Mouse (Mus musculus): ENCODE results near the gene Ranbp17. TPM values are rescaled to one million over a fixed set of nuclear protein-coding genes. Genes with fewer than 3 reads are reported as not detected.
A peak's percentile ranks its signal among the peaks of the same experiment; 100 is the strongest.

Gene Ranbp17
- total RNA-seq, 4 experiments from 2014 or later, result 0.15 to 0.34 (median 0.18) TPM; not detected in 1

DNA sequence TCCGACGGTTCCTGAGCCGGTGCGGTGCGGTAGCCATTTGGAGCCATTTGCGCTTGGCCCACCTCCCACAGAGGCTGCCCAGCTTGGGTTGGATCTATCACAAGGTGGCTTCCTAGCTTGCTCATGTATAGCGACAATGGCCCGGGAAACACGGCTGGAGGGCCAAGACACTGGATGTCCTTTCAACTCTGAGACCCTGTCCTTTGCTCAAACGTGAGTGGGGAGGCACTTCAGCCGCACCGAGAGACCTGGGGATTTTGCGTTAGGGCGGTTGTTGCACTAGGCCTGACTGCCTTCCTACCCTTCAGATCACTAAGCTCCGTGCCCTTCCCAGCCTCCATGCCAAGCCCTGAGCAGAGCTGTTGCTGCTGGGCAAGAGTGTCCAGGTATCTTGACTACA, 315.9 kb downstream of the Ranbp17 start:
- DNase-seq (ENCODE audit: low spot score in 2 of 2), result no peak

DNA sequence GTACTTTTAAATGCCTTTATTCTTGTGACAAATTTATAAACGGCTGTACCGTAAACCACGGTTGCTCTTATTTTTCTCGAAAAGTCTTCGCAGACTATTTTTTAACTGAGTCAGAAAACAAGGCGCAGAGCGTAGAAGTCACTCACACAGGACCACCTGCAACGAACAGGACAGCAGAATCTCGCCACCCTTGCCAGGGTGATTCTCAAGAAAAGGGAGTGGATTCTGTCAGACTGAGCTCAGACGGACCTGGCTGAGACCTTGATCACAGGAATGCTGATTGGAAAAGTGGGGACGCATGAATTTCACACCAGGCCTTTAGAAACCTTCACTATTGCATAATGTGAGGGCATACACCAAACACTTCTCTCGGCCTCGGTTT, 316.4 kb downstream of the Ranbp17 start:
- DNase-seq (ENCODE audit: low spot score in 2 of 2), result no peak

DNA sequence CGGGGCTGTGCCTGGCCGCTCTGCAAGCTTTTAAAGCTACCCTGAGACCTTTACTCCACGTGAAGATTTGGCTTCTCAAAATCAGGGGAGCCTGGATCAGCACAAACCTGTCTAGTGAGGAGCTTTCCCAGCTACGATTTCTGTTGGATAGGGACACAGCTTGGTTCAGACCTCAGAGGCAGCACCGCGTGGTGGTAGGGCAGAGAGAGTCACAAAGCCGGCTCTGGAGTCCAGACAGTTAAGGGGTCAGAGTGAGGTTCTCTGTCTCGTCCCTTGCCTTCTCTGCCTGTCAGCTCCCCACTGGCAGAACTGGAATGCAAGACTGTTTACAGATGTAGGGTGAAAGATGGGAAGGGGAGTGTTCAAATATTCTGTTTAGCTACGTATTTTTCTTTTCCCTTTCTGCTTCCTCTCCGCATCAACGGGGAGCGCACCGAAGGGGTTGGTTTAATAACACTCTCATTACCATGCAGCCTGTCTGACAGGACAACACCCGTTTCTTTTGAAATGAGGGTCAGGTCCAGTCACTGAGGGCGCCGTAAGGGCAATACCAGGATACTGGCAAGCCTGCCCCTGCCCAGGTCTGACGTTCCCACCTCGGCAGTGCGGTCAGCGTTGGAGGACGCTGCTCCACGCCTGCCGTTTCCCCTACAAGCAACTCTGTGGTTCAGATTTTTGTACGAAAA, 317.0 kb downstream of the Ranbp17 start:
- no peak for DNase-seq (ENCODE audit: low spot score in 2 of 2)

DNA sequence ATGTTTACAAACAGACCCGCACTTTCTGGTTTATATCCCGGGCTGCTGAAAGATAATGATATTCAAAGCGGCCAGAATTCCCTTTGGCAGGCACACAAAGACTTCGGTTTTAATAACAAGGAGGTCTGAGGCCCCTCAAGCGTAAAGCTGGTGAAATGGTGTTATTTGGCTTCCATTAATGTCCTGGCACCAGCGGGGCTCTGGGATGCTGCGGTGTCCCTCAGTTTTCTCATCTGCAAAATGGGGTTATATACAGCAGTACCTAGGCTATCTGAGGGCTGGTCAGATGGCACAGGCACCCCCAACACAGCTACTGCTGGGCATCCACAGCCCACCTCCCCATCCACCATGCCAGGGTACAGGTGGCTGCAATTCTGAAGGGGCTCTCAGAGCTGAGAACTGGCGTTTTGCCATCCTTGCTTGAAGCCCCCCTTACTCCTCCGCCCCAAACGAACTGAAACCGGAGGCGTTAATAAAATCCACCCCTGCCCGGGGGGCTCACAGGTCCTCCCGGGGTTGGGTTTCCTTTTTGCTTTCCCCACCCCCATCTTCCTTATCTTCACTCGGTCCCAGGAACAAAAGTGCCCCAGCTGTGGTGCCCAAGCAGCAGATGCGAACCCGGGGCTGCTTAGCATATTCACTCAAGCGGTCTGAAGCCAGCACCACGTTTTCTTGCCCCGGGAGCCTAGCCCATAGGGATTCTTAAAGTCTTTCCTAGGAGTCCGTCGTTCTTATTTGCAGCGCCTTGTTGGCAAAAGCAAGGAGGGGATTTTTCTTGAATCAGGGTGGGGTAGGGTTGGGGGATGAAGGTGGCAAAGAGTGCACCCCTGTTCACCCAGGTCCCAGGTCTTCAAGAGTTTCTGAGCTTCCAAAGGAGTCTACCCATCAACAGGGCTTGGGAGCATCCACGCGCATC, 317.8 kb downstream of the Ranbp17 start:
- no peak for DNase-seq (ENCODE audit: low spot score in 2 of 2)

DNA sequence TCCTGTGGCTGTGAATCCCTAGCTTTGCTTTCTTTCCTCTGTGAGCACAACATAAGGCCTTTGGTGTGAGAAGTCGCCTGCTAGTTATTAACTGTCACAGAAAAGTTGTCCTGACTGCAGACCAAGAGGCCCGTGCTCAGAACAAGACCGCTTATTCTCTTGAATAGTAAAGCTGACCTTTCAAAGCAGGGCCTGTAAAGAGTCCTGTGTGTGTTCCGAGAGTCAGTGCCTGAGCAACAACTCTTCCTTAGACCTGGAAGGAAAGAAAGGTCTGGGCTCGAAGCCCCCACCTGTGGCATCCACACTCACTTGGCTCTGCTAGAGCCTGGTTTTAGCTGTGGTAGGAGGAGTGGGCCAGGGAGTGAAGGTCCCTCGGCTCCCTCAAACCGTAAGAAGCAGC, 318.5 kb downstream of the Ranbp17 start:
- DNase-seq (ENCODE audit: low spot score in 2 of 2), result no peak

DNA sequence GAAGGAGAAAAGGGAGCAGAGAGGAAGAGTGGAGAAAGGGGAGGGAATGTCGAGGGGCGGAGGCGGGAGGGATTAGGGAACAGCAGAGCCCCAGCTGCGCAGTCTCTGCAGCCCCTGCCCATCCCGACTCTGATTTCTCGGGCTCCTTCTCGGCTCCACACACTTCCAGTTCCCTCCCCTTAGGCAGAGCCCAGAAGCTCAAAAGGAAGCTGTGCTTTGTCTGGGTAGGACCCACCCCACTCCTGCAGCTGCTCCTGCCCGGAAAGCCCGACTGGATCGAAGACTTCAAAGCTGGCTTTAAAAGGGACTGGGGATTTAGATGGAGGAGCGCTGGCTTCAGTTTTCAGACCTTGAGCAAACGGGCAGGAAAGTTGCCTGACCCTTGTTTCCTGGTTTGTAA, 319.9 kb downstream of the Ranbp17 start:
- DNase-seq (ENCODE audit: low spot score in 2 of 2), result no peak

DNA sequence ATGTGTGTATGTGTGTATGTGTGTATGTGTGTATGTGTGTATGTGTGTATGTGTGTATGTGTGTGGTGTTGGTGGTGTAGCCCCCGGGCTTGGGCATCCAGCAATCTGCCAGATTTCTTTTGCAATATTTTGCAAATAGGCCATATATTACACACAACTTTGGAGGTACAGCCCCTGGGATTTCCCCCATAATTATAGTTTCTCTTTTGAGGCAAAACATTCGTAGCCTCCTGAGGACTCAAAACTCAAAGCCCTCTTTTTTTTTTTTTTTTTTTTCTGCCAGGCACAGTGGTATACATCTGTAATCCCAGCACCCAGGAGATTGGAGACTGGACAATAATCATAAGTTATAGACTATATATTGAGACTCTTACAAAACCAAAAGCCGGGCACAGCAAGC, 331.7 kb downstream of the Ranbp17 start:
- no peak for DNase-seq (ENCODE audit: low spot score in 2 of 2)

DNA sequence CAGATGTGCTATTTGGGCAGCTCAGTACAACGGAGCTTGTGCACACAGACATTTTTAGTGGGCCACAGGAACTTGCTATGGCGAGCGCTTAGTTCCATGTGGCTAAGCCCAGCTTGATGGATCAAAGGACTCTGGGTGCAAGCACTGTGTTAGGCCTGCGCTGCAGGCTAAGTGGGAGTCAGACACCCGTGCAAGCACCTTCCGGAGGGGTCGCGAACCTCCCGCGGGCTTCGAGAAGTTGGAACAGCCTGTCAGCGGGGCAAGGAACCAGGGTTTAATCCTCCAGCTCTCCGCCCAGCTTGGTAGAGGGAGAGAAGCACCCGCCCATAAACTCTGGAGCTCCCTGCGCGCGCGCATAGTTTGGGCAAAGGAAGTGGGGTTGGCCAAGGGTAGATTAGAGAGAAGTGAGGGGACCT, 332.8 kb downstream of the Ranbp17 start:
- DNase-seq (ENCODE audit: low spot score in 2 of 2), result no peak

DNA sequence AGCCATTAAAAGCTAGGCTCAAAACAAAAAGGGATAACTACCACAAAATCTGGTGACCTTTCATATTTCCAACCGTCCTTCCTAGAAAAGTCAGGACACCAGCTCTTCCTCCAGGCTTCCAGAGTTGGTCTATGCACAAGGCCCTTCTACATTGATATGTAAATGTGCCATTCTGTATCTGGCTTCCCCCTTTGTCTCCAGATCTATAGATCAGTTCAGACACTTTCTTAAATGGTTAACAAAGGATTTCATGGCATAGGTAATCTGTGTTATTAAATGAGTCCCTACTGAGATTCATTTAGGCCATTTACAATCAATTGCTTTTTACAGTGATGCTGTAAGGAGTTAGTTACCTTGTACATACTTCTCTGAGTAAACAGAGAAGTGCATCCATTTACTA, 333.7 kb downstream of the Ranbp17 start:
- DNase-seq (ENCODE audit: low spot score in 2 of 2), result no peak

DNA sequence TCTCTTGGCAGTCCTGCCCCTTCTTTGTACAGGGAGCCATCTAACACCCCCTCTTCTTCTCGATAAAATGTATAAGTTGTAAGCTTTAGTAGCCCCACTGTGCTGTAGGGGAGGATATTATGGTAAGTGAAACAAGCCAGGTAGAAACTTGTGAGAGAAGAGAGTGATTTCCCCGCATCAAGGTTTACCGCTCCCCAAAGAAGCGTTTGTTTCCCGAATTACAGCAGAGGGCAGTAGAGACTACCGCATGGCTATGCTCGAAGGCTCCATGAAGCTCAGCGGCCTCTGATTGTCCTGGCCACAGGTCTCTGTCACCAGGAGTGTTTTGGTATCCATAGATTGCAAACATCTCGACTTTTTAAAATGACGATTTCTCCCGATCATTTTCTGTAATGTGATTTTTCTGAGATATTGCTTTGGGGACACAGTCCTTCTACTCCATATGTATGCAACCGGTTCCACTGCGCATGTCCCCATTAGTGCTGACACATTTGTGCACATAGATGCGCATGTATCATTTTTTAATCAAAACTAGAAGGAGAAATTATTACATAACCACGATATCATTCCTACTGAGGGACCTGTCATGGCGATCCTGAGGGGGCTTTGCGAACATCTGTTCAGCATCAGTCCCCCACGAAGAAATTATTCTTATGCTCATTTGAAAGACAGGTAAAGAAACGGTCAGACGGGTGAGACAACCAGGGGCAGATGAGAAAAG, 336.9 kb downstream of the Ranbp17 start:
- DNase-seq (ENCODE audit: low spot score in 2 of 2), result no peak

DNA sequence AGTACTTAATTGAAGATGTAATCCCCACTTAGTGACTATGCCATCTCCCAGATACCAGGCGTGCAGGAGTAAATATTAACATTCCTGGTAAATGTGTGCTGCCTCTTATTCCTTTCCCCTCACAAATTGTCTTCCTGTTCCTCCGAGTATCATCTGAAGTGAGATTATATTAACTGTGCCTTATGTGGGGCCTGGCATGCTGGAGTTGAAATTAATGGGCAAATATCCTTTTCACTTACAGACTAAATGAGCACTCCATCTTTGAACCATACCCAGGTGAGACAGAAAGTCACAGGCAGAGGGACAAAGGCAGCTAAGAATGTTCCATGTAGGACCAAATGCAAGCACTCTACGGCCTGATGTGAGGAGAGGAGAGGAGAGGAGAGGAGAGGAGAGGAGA, 337.8 kb downstream of the Ranbp17 start:
- DNase-seq (ENCODE audit: low spot score in 2 of 2), result no peak

DNA sequence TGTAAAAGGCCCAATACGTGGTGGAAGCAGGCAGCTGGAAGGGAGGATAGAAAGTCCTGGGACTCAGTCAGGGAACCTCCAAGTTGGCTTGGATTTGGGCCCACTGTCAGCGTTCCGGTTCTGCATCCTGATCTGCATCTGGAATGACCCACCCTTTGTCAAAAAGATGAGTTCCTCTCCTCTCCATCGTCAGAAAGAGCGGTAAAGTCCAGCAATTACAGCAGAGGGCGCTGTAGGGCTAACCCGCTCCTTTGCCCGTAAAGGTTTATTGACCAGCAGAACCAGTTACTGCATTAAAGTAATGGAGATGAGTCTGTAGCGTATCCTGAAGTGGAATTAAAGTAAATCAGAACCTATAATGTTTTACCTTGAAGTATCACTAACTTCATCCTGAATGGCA, 343.1 kb downstream of the Ranbp17 start:
- peak; percentile 4 to 13 for DNase-seq (ENCODE audit: low spot score in 2 of 2)

DNA sequence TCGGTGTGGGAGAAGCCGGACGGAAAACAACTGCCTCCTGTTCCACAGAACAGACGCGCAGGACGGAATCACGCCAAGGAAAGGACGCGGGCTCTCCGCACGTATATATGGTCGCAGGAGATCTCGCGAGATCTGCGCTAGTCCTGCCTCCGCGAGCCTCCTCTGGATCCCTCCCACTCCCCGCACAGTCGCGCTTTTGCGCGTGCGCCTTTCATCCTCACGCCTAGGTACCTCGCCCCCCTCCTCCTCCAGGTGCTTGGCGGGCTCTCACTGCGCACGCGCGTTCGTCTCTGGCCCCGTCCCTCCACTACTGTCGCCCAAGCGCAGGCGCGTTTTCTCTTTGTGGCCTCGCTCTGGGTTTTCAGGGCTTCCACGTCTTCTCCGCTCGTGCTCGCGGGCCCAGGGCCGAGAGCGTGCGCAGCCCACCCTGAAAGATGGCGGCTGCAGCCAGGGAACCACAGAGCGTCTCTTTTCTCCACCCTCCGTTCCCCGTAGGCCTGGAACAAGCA, 350.5 kb downstream of the Ranbp17 start, which contains the start of gene Npm1:
Gene Npm1, minus strand, starts transcription at position 209 of the 509 bp plus-strand sequence.
- peak; percentile 96 to 99 for DNase-seq (ENCODE audit: low spot score in 2 of 2)

DNA sequence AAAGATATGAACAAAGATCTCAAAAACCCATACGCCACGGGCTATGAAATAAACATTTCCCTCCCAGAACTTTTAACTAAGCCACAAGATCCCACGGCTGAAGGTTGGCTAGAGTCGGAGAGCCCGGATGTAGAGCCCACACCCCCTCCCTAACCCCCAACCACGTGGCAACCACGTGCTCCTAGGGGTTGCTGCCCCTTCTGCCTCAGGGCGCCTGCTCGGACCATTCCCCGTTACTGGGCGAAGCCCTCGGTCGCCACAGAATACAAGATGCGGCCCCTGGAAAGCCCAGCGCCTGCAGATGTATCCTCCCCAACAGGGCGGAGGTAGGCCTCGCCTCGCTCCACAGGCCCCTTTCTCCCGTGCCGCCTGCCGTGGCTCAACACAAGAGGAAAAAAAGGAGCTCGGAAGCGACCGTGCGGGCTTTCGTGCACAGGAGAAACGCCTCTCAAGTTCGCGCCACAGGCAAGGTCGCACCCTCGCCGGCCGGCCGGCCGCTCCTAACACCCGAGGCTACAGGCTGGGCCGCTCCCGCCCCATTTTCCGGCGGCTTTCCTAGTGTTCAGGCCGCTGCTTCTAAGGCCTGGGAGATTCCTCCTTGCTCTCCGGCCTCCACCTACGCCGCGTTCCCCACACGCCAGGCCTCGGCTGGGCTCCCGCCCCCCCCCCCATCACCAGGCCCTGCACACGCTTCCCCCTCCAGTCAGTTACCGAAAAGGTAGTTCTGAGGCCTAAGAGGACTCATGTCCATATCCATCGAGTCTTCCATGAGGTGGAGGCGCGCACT, 351.1 kb downstream of the Ranbp17 start:
- peak; percentile 29 to 43 for DNase-seq (ENCODE audit: low spot score in 2 of 2)

Other genes starting within 250 kb of the Ranbp17 start
- gene Gm12117, start 237.0 kb downstream of the Ranbp17 start, total RNA-seq (2022), result not detected
- gene Gabrp, start 65.2 kb upstream of the Ranbp17 start, total RNA-seq (2022), result not detected
- gene D130052B06Rik, start 85.6 kb upstream of the Ranbp17 start, total RNA-seq (2022), result not detected

Data from gastrocnemius, adult 8-10 months (tissue).